Mouse (Mus musculus) spleen, postnatal 14 days (tissue): ENCODE results near the gene Gm30191.
"Not testable (repeated sequence)": the region's sequence is repeated elsewhere in the genome, so short reads cannot be mapped to it uniquely, and the experiment has no call there.

Experiments
- DNase-seq, 2 experiments: peaks; one replicate each; pipeline ENCODE4 v3.0.0; 2021 to 2022; ENCODE audit warnings: low spot score in 2 of 2

The Gm30191 gene

GRCm38 (mm10) chr4:134287168-134287564 lies 40.4 kb downstream of the Gm30191 start:
- peak; percentile 98 for DNase-seq

- DNase-seq: peak; percentile 62 to 68
Observed at GRCm38 (mm10) chr4:134287575-134288025, 40.9 kb downstream of the Gm30191 start, which contains the start of gene Pdik1l. TSS of gene Pdik1l (minus strand) at chr4:134287895.

GRCm38 (mm10) chr4:134288397-134289256 lies 41.9 kb downstream of the Gm30191 start:
- DNase-seq: no peak

- DNase-seq: peak; percentile 57 to 74
Observed at GRCm38 (mm10) chr4:134292067-134292466, 45.3 kb downstream of the Gm30191 start.

GRCm38 (mm10) chr4:134293061-134293691 lies 46.4 kb downstream of the Gm30191 start:
- no peak for DNase-seq

- DNase-seq: no peak
Observed at GRCm38 (mm10) chr4:134293692-134294163, 47.0 kb downstream of the Gm30191 start.

- DNase-seq: not testable (repeated sequence)
Observed at GRCm38 (mm10) chr4:134296096-134296495, 49.4 kb downstream of the Gm30191 start.

GRCm38 (mm10) chr4:134296523-134296922 lies 49.8 kb downstream of the Gm30191 start:
- no peak for DNase-seq

GRCm38 (mm10) chr4:134297369-134297768 lies 50.6 kb downstream of the Gm30191 start:
- no peak for DNase-seq

GRCm38 (mm10) chr4:134298626-134299497 lies 52.1 kb downstream of the Gm30191 start:
- DNase-seq: no peak

GRCm38 (mm10) chr4:134299498-134299810 lies 52.7 kb downstream of the Gm30191 start:
- no peak for DNase-seq
